Mouse (Mus musculus): Measurements from ENCODE around the gene Cables2.

DNA sequence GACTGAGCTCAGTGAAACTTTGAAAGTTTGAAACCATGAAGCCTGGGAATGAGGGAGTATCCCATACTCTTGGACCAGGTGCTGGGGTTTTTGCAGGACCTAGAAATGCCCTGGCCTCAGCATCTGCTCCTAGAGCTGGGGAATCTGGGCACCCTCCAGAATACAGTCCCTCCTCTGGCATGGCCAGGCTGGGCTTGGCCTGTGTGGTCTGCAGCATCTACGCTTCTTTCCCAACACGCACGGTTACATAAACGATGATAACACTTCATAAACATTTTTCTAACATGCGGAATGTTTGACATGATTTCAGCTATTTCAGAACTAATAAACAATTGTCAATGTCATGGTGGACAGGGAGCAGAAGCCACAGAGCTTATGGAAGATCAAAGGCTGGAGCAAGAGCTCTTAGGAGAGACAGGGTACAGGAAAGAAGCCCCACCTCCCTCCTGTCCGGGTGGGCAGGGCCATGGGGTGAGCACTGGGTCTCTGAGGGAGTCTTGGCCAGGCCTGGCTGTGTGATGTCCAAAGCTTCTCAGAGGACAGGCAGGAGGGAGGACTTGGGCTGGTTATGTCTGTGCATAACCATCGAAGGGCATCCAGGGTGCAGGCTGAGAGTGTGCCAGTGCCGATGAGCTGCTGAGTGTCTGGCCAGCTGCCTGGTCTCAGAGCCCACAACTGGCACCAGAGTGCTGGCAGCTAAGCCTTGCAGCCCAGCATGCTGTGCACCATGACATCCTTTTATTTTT is 33.3 kb upstream of the Cables2 start:
- TF ChIP-seq CTCF (IDR thresholded peaks at IDR 0.05; ENCODE audit: control insufficient read depth, insufficient read depth, low read length) (no peak), POLR2A (IDR thresholded peaks at IDR 0.05; ENCODE audit: borderline replicate concordance, control insufficient read depth, low read depth, low read length) (no peak)
